Mouse (Mus musculus): ENCODE measurements around the gene Fto.

DNA sequence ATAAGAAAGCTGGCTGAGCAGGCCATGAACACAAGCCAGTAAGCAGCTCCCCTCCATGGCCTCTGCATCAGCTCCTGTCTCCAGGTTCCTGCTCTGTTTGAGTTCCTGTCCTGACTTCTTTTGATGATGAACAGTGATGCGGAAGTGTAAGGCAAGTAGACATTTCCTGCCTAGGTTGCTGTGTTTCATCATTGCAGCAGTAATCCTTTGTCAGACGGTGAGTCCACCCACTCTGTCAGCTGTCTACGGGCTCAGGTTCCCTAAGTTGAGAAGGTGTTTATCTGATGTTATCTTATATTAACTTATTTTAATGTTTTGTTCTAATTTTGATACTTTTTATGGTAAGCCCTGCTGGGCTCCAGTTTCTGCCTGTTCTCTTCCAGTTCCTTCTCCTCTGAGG is 12.7 kb downstream of the Fto start:
- TF ChIP-seq HCFC1 (IDR thresholded peaks at IDR 0.05; ENCODE audit: borderline replicate concordance, insufficient read depth, low read length) (no peak), ZC3H11A (IDR thresholded peaks at IDR 0.05; ENCODE audit: borderline replicate concordance, low read depth, low read length) (no peak), CHD2 (IDR thresholded peaks at IDR 0.05; ENCODE audit: low read depth, low read length) (no peak), ZNF384 (IDR thresholded peaks at IDR 0.05; ENCODE audit: low read depth, low read length) (no peak)
